Mouse (Mus musculus): ENCODE results near the gene Evx2. TPM values are rescaled to one million over a fixed set of nuclear protein-coding genes. Genes with fewer than 3 reads are reported as not detected.

Evx2 gene
- polyA plus RNA-seq, 1 experiment from 2014 or later = not detected

DNA sequence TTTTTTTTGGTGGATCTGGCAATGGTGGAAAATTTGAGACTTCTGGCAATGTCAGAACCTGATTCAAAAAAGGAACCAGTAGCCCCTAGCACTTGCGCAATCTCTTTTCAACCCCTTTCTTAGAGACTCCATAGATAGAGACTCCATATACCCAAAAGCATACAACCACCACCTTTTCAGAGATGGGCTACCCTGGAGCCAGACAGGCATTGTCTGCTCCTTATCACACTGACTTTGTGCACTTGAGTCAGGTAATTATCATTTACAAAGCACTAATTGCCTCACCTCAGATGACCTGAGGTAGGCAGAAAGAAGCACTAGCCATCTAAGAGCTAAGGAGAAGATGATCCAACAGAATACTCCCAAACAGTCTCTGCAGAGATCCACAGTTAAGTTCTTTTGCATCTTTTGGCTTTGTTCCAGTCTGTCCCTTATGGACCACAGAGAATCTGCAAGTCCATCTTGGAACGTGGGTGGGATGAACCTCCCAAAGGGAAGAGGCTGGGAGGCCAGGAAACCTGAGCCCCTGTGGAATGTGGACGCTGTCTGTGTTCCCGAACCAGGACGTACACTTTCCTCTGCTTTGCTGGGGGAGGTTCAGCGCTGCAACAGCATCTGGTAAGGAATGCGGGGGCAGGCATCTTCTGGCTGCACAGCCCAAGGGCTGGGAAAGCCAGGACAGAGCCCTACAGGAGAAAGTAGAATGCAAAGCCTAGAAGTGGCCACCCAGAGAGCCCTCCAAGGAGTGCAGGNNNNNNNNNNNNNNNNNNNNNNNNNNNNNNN is 12.1 kb downstream of the Evx2 start:
- ATAC-seq (ENCODE audit: low FRiP score, low TSS enrichment) = no peak
- Histone ChIP-seq H3K4me3 (ENCODE audit: low read depth, low read length) (no peak overlapping the region), H3K9ac (ENCODE audit: low read length) (no peak overlapping the region), H3K4me2 (replicated peaks; ENCODE audit: low read depth) (no peak overlapping the region), H3K27me3 (ENCODE audit: control insufficient read depth, insufficient read depth, low read length) (peaks cover 29% of the 10 kb centered on the region; the same call in 1 of the 2 replicates), H3K36me3 (ENCODE audit: control insufficient read depth, insufficient read depth, low read length) (no peaks in the 10 kb centered on the region), H3K4me1 (replicated peaks; ENCODE audit: control insufficient read depth, insufficient read depth) (no peaks in the 10 kb centered on the region), H3K9me3 (ENCODE audit: control insufficient read depth, low read length) (no peaks in the 10 kb centered on the region), H3K27ac (replicated peaks) (no peak overlapping the region)
- 17% methylated on average over 7 of the region's 7 CpGs for WGBS
- DNase-seq (ENCODE audit: low spot score) = no peak
- TF ChIP-seq CTCF (IDR thresholded peaks at IDR 0.05; ENCODE audit: low read depth) (no peak), EP300 (optimal IDR thresholded peaks at IDR 0.05) (no peak)

DNA sequence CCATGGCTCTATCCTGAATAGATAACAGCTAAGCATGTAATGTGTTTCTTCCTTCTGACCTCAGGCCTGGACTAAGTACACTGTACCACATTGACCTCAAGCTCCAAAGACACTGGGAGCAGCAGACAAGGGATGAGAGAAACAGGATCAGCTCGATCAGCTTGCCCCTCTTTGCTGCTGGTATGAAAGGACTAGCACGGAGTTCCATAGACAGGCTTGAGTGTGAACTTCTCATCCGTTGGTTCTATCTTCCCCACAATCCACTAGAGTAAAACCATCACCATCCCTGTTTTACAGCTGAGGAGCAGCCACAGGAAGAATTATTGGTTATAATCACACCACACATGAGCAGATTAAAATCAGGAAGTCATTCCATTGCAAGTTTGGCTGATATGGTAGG is 13.7 kb downstream of the Evx2 start:
- Histone ChIP-seq H3K4me3 (ENCODE audit: low read depth, low read length) (no peak overlapping the region), H3K9me3 (ENCODE audit: control insufficient read depth, low read length) (no peaks in the 10 kb centered on the region), H3K27ac (replicated peaks) (no peak overlapping the region), H3K4me1 (replicated peaks; ENCODE audit: control insufficient read depth, insufficient read depth) (no peaks in the 10 kb centered on the region), H3K9ac (ENCODE audit: low read length) (no peak overlapping the region), H3K27me3 (ENCODE audit: control insufficient read depth, insufficient read depth, low read length) (peaks cover 26% of the 10 kb centered on the region; the same call in 1 of the 2 replicates), H3K4me2 (replicated peaks; ENCODE audit: low read depth) (no peak overlapping the region), H3K36me3 (ENCODE audit: control insufficient read depth, insufficient read depth, low read length) (no peaks in the 10 kb centered on the region)
- ATAC-seq (ENCODE audit: low FRiP score, low TSS enrichment) = no peak
- TF ChIP-seq EP300 (optimal IDR thresholded peaks at IDR 0.05) = no peak
- no peak for TF ChIP-seq CTCF (IDR thresholded peaks at IDR 0.05; ENCODE audit: low read depth)
- DNase-seq (ENCODE audit: low spot score) = no peak
- WGBS = 83% methylated on average over 3 of the region's 3 CpGs

DNA sequence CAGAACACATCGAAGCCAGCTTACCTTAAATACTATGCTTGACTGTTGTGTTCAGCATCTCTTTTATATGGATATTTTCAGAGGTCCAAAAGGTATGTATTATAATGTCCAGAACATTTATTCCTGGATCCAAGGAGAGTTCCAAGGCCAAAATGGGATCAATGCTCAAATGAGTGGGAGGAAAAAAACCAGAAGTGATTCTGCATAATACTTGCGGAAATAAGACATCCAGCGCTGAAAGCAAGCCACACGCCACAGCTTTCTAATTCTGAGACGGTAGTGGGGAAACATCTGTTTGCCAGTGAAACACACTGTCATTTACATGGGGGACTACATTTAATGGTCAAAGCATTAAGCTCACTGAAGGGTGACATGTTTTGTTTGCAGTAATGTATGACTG is 16.9 kb downstream of the Evx2 start:
- Histone ChIP-seq H3K36me3 (ENCODE audit: control insufficient read depth, insufficient read depth, low read length) (no peaks in the 10 kb centered on the region), H3K4me2 (replicated peaks; ENCODE audit: low read depth) (no peak overlapping the region), H3K27me3 (ENCODE audit: control insufficient read depth, insufficient read depth, low read length) (peaks cover 6% of the 10 kb centered on the region; the same call in 1 of the 2 replicates), H3K4me3 (ENCODE audit: low read depth, low read length) (no peak overlapping the region), H3K9ac (ENCODE audit: low read length) (no peak overlapping the region), H3K9me3 (ENCODE audit: control insufficient read depth, low read length) (no peaks in the 10 kb centered on the region), H3K27ac (replicated peaks) (no peak overlapping the region), H3K4me1 (replicated peaks; ENCODE audit: control insufficient read depth, insufficient read depth) (no peaks in the 10 kb centered on the region)
- 60% methylated on average over 5 of the region's 5 CpGs for WGBS
- ATAC-seq (ENCODE audit: low FRiP score, low TSS enrichment) (no peak), DNase-seq (ENCODE audit: low spot score) (no peak)
- TF ChIP-seq CTCF (IDR thresholded peaks at IDR 0.05; ENCODE audit: low read depth) (no peak), EP300 (optimal IDR thresholded peaks at IDR 0.05) (no peak)

- Histone ChIP-seq H3K4me3 (ENCODE audit: low read depth, low read length) (no peak overlapping the region), H3K27ac (replicated peaks) (no peak overlapping the region), H3K36me3 (ENCODE audit: control insufficient read depth, insufficient read depth, low read length) (no peaks in the 10 kb centered on the region), H3K9ac (ENCODE audit: low read length) (no peak overlapping the region), H3K27me3 (ENCODE audit: control insufficient read depth, insufficient read depth, low read length) (no peaks in the 10 kb centered on the region), H3K4me2 (replicated peaks; ENCODE audit: low read depth) (no peak overlapping the region), H3K4me1 (replicated peaks; ENCODE audit: control insufficient read depth, insufficient read depth) (no peaks in the 10 kb centered on the region), H3K9me3 (ENCODE audit: control insufficient read depth, low read length) (no peaks in the 10 kb centered on the region)
- ATAC-seq (ENCODE audit: low FRiP score, low TSS enrichment) (no peak), DNase-seq (ENCODE audit: low spot score) (no peak)
- 67% methylated on average over 4 of the region's 4 CpGs for WGBS
- TF ChIP-seq EP300 (optimal IDR thresholded peaks at IDR 0.05) = no peak
- no peak for TF ChIP-seq CTCF (IDR thresholded peaks at IDR 0.05; ENCODE audit: low read depth)
Observed at GRCm38 (mm10) chr2:74635412-74635811, 23.9 kb downstream of the Evx2 start.

DNA sequence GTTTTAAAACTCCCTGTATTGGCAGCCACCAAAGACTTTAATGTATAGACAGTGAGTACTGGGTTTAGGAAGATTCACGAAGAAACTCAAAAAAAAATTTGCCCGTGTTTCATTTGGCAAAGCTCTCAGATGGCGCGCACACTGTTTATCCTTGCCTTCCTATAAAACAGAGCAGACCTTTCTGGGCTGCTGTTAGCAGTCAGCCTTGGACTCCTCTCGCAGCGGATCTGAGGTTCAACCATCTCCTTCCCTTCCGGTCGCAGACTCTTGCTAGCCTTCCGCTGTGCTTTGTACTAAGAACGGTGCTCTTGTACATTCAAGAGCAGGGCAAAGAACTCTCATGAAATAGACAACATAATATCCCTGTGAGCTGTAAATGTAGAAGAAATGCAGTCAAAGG is 39.0 kb downstream of the Evx2 start:
- H3K9me3 ChIP-seq (ENCODE audit: control insufficient read depth, low read length) = no peaks in the 10 kb centered on the region
- no peak overlapping the region for H3K27ac ChIP-seq (replicated peaks)
- ATAC-seq (ENCODE audit: low FRiP score, low TSS enrichment) (no peak), DNase-seq (ENCODE audit: low spot score) (no peak)
- H3K9ac ChIP-seq (ENCODE audit: low read length) = no peak overlapping the region
- no peak overlapping the region for H3K4me2 ChIP-seq (replicated peaks; ENCODE audit: low read depth)
- no peaks in the 10 kb centered on the region for H3K36me3 ChIP-seq (ENCODE audit: control insufficient read depth, insufficient read depth, low read length)
- 75% methylated on average over 10 of the region's 10 CpGs for WGBS
- no peak for TF ChIP-seq EP300 (optimal IDR thresholded peaks at IDR 0.05)
- no peak for TF ChIP-seq CTCF (IDR thresholded peaks at IDR 0.05; ENCODE audit: low read depth)
- H3K4me1 ChIP-seq (replicated peaks; ENCODE audit: control insufficient read depth, insufficient read depth) = no peaks in the 10 kb centered on the region
- no peaks in the 10 kb centered on the region for H3K27me3 ChIP-seq (ENCODE audit: control insufficient read depth, insufficient read depth, low read length)
- no peak overlapping the region for H3K4me3 ChIP-seq (ENCODE audit: low read depth, low read length)

DNA sequence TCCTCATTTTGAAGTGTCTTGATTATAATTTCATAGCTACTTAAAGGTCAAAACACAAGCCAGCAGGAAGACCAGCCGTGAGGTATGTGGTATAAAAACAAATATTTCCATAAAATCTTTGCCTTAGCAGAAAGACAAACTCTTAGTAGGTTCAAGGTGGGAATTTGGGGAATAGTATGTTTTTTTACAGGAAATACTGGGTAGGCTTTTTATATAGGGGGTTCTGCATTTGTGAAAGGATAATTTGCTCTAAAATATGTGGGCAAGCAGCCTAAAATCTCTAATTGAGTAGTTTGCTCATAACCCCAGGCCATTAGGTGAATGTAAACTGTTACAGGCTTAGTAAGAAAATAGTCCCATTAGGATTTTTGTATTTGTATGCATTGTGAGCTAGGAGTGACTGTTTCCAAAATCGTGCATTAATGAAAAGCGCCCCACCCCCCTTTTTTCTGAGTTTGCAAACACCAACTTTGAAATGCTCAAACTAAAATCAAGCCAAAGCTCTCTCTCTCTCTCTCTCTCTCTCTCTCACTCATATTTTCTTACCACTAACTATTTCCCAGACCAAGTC is 39.6 kb downstream of the Evx2 start:
- Histone ChIP-seq H3K4me1 (replicated peaks; ENCODE audit: control insufficient read depth, insufficient read depth) (no peaks in the 10 kb centered on the region), H3K4me3 (ENCODE audit: low read depth, low read length) (no peak overlapping the region), H3K27me3 (ENCODE audit: control insufficient read depth, insufficient read depth, low read length) (no peaks in the 10 kb centered on the region), H3K9ac (ENCODE audit: low read length) (no peak overlapping the region), H3K27ac (replicated peaks) (no peak overlapping the region), H3K4me2 (replicated peaks; ENCODE audit: low read depth) (no peak overlapping the region), H3K36me3 (ENCODE audit: control insufficient read depth, insufficient read depth, low read length) (no peaks in the 10 kb centered on the region), H3K9me3 (ENCODE audit: control insufficient read depth, low read length) (no peaks in the 10 kb centered on the region)
- no peak for TF ChIP-seq EP300 (optimal IDR thresholded peaks at IDR 0.05)
- TF ChIP-seq CTCF (IDR thresholded peaks at IDR 0.05; ENCODE audit: low read depth) = no peak
- ATAC-seq (ENCODE audit: low FRiP score, low TSS enrichment) (no peak), DNase-seq (ENCODE audit: low spot score) (no peak)
- 80% methylated on average over 3 of the region's 3 CpGs for WGBS
